Mouse (Mus musculus) forebrain, embryonic 14.5 days (tissue): ENCODE results near the gene Pla2g7. TPM values are rescaled to one million over a fixed set of nuclear protein-coding genes. Genes with fewer than 3 reads are reported as not detected.
"Not testable (repeated sequence)": the region's sequence is repeated elsewhere in the genome, so short reads cannot be mapped to it uniquely, and the experiment has no call there.

Source experiments
- ATAC-seq: fragments of 200-750 bp; cut with Nextera tagmentation; 2 replicates; pipeline ENCODE4 v1.8.0; 2017; ENCODE audit warnings: mild to moderate bottlenecking, moderate library complexity
- DNase-seq: peaks from one replicate; pipeline ENCODE4 v3.0.0-alpha.2; 2015; ENCODE audit warnings: low spot score
- H3K27ac ChIP-seq: fragments of 300-500 bp; sonication (generic); 2 replicates; pipeline ENCODE4 v1.5.1; 2014; ENCODE audit warnings: low read depth, mild to moderate bottlenecking, control low read depth, low read length, moderate library complexity
- H3K27me3 ChIP-seq: fragments of 300-500 bp; sonication (generic); replicated peaks from 2 replicates; pipeline ENCODE4 v1.6.1; 2014; ENCODE audit warnings: low read length, control low read depth, mixed read lengths; ENCODE audit not compliant: control insufficient read depth, insufficient read depth
- H3K36me3 ChIP-seq: fragments of 300-500 bp; sonication (generic); 2 replicates; pipeline ENCODE4 v1.6.1; 2014; ENCODE audit warnings: low read length, control low read depth; ENCODE audit not compliant: control insufficient read depth, insufficient read depth
- H3K4me1 ChIP-seq: fragments of 300-500 bp; sonication (generic); 2 replicates; pipeline ENCODE4 v1.6.1; 2014; ENCODE audit warnings: antibody characterized with exemption, low read length, control low read depth; ENCODE audit not compliant: control insufficient read depth, insufficient read depth
- H3K4me2 ChIP-seq: fragments of 300-500 bp; sonication (generic); 2 replicates; pipeline ENCODE4 v1.6.1; 2014; ENCODE audit warnings: mild to moderate bottlenecking, control low read depth, low read length
- H3K4me3 ChIP-seq: fragments of 300-500 bp; sonication (generic); 2 replicates; pipeline ENCODE4 v1.5.1; 2014; ENCODE audit warnings: low read depth, low read length, control low read depth
- H3K9ac ChIP-seq: fragments of 300-500 bp; sonication (generic); 2 replicates; pipeline ENCODE4 v1.6.1; 2014; ENCODE audit warnings: mild to moderate bottlenecking, low read length, control low read depth, moderate library complexity
- H3K9me3 ChIP-seq: fragments of 300-500 bp; sonication (generic); replicated peaks from 2 replicates; pipeline ENCODE4 v1.6.1; 2016; ENCODE audit warnings: low read length, control low read depth, mixed read lengths; ENCODE audit not compliant: control insufficient read depth
- WGBS: fragments of 180-500 bp; shearing (Covaris S2); extraction: QIAGEN DNeasy Blood & Tissue Kit; methylation state at CpG from one replicate; pipeline ENCODE4 v1.1.7; 2014; 5-methylcytosine and 5-hydroxymethylcytosine counted together
- polyA plus RNA-seq: library from polyadenylated mRNA; unstranded; fragments of >200 nt; fragmentation: Nextera tagmentation; extraction: Ambion mirVana; gene quantifications from 2 replicates; pipeline ENCODE4 v1.2.1, GENCODE M21; 2014

Gene Pla2g7
- polyA plus RNA-seq, result 4.0 and 7.3 TPM in 2 replicates

DNA sequence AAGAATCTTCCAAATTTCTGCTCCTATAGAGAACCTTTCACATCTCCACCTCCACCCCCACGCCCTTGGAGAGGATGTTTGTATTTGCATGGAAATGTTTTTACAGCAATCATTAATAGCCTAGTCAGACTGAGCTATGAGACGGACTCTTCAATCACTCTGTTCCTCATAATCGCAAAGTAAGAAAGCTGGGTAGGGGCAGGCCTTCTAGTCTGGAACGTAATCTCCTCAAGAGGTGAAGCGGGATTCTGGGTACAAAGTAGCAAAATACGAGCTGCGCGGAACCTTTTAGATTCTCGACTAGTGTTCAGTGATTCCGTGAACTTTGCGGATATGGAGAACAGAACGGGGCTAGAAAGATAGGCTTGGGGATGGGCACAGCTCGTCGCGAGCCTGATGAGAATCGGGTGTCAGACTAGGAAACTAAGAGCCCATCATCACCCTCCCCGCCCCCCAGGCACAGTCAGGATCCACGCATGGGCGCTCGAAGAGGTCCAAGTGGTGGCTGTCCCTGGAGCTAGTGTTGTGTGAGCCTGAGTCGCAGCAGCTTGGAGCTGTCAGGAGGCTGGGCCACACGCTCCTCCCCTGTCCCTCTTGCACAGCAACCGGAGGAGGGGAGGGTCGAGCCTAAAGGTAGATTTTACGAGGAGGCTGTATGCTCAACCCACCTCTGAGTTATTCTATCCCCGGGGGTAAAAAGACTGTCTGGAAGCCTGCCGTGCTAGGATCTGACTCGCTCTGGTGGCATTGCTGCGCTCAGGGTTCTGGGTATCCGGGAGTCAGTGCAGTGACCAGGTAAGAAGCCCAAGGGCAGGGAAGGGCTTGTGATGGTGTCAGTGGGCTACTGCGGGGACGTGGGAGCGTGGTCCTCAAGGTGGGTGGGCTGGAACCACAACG lies at the start of gene Pla2g7:
Gene Pla2g7 (plus strand): TSS at position 107 of the 897 bp plus-strand sequence.
- no peaks in the 10 kb centered on the region for H3K27me3 ChIP-seq
- H3K36me3 ChIP-seq, result no peaks in the 10 kb centered on the region
- WGBS, result under 1% methylated on average over 34 of the region's 34 CpGs
- H3K4me1 ChIP-seq, result no peaks in the 10 kb centered on the region
- peak within 1 kb of the TSS; percentile 45 for H3K9ac ChIP-seq
- peak; percentile 92 for ATAC-seq
- peak; percentile 68 for DNase-seq
- H3K4me2 ChIP-seq, result peak within 1 kb of the TSS; percentile 61
- peak within 1 kb of the TSS; percentile 35 for H3K4me3 ChIP-seq
- no peak within 1 kb of the TSS for H3K27ac ChIP-seq
- H3K9me3 ChIP-seq, result no peaks in the 10 kb centered on the region

GRCm38 (mm10) chr17:43518644-43519409 lies 49.1 kb upstream of the Pla2g7 start:
- H3K27me3 ChIP-seq, result no peaks in the 10 kb centered on the region
- H3K9ac ChIP-seq, result no peak overlapping the region
- no peak overlapping the region for H3K4me3 ChIP-seq
- H3K27ac ChIP-seq, result no peak overlapping the region
- H3K9me3 ChIP-seq, result no peaks in the 10 kb centered on the region; the same call in 1 of the 2 replicates
- DNase-seq (peak; percentile 94), ATAC-seq (peak; percentile 79)
- WGBS, result 30% methylated on average over 18 of the region's 18 CpGs
- H3K4me1 ChIP-seq, result no peaks in the 10 kb centered on the region
- 0 out of 2 replicates have a peak overlapping the region, but pooled peaks have one; percentile 16 for H3K4me2 ChIP-seq
- no peaks in the 10 kb centered on the region for H3K36me3 ChIP-seq

GRCm38 (mm10) chr17:43520166-43520565 lies 47.7 kb upstream of the Pla2g7 start:
- H3K27me3 ChIP-seq, result no peaks in the 10 kb centered on the region
- H3K4me2 ChIP-seq, result no peak overlapping the region
- no peak overlapping the region for H3K9ac ChIP-seq
- 82% methylated on average over 3 of the region's 3 CpGs for WGBS
- DNase-seq (no peak), ATAC-seq (no peak)
- no peaks in the 10 kb centered on the region for H3K36me3 ChIP-seq
- H3K27ac ChIP-seq, result no peak overlapping the region
- H3K4me1 ChIP-seq, result no peaks in the 10 kb centered on the region
- no peak overlapping the region for H3K4me3 ChIP-seq
- H3K9me3 ChIP-seq, result no peaks in the 10 kb centered on the region

GRCm38 (mm10) chr17:43530507-43530906 lies 37.4 kb upstream of the Pla2g7 start:
- H3K36me3 ChIP-seq, result no peaks in the 10 kb centered on the region
- H3K27me3 ChIP-seq, result no peaks in the 10 kb centered on the region
- WGBS, result 67% methylated on average over 2 of the region's 2 CpGs
- H3K9me3 ChIP-seq, result no peaks in the 10 kb centered on the region
- H3K27ac ChIP-seq, result no peak overlapping the region
- no peak for DNase-seq
- no peak overlapping the region for H3K4me2 ChIP-seq
- H3K4me3 ChIP-seq, result no peak overlapping the region
- peaks cover 7% of the 10 kb centered on the region; the same call in 1 of the 2 replicates for H3K4me1 ChIP-seq
- no peak for ATAC-seq
- no peak overlapping the region for H3K9ac ChIP-seq

DNA sequence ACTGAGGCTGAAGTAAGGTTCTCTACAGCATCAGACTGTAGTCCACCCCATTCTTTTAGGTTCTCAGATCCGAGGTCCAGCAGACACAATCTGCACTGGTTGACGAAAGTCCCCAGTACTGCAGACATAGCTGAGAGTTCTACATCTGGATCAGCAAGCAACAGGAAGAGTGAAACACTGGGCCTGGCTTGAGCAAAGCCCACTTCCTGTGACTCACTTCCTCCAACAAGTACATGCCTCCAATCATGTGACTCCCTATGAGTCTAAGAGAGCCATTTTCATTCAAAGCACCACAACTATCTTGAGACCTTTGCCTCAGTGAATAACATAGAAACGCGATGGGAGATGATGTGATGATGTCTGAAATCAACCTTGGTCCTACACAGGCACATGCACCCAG lies 36.7 kb upstream of the Pla2g7 start:
- H3K9me3 ChIP-seq, result no peaks in the 10 kb centered on the region
- no peaks in the 10 kb centered on the region for H3K36me3 ChIP-seq
- no peak for DNase-seq
- H3K4me2 ChIP-seq, result no peak overlapping the region
- no peak overlapping the region for H3K4me3 ChIP-seq
- H3K9ac ChIP-seq, result no peak overlapping the region
- no peaks in the 10 kb centered on the region for H3K27me3 ChIP-seq
- WGBS, result 95% methylated on average over 4 of the region's 4 CpGs
- peaks cover 7% of the 10 kb centered on the region; the same call in 1 of the 2 replicates for H3K4me1 ChIP-seq
- no peak overlapping the region for H3K27ac ChIP-seq
- no peak for ATAC-seq

GRCm38 (mm10) chr17:43534362-43535222 lies 33.3 kb upstream of the Pla2g7 start:
- peak; percentile 86 for ATAC-seq
- peak; percentile 74 for DNase-seq
- Histone ChIP-seq H3K36me3 (no peaks in the 10 kb centered on the region), H3K27ac (no peak overlapping the region), H3K4me3 (0 out of 2 replicates have a peak overlapping the region, but pooled peaks have one; percentile 5), H3K27me3 (no peaks in the 10 kb centered on the region), H3K4me1 (peaks cover 7% of the 10 kb centered on the region; the same call in 1 of the 2 replicates), H3K9me3 (no peaks in the 10 kb centered on the region), H3K9ac (no peak overlapping the region), H3K4me2 (peak overlapping the region; percentile 33)
- 3% methylated on average over 23 of the region's 23 CpGs for WGBS

DNA sequence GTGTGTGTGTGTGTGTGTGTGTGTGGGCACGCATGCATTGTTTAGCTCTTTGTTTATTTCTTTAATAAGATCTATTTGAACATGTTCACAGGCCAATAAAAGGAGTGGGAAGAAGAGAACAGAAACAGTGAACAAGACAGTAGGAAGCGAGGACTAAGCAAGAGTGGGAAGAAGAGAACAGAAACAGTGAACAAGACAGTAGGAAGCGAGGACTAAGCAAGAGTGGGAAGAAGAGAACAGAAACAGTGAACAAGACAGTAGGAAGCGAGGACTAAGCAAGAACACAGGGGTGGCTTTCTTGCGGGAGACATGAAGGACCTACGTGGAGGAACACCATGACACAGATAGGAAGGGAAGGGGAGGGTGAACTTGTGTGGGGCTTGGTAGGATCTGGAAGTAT lies 31.1 kb upstream of the Pla2g7 start:
- 93% methylated on average over 6 of the region's 6 CpGs for WGBS
- H3K9me3 ChIP-seq, H3K4me3 ChIP-seq, H3K27ac ChIP-seq, H3K4me1 ChIP-seq, ATAC-seq, DNase-seq, H3K4me2 ChIP-seq, H3K9ac ChIP-seq, H3K36me3 ChIP-seq, H3K27me3 ChIP-seq: not testable (repeated sequence)

DNA sequence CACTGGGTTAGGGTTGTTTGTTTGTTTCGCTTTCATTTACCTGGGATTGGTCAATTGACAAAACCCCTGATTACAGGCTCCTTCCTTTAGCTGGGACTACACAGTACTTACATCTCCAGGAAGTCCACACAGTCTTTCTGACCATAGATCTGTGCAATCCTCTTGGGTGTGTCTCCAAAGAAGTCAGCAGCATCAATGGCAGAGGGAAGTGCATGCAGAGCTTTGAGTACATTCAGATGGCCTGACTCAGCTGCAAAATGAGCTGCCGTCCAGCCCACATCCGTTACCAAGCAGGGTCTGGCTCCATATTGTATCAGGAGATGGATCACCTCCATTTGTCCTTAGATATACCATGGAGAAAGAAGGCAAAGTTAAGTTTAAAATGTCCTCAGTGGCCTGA lies 29.1 kb upstream of the Pla2g7 start:
- H3K9me3 ChIP-seq, result no peaks in the 10 kb centered on the region
- H3K27me3 ChIP-seq, result no peaks in the 10 kb centered on the region
- DNase-seq (no peak), ATAC-seq (no peak)
- H3K4me1 ChIP-seq, result peaks cover 7% of the 10 kb centered on the region; the same call in 1 of the 2 replicates
- WGBS, result 90% methylated on average over 3 of the region's 3 CpGs
- H3K4me3 ChIP-seq, result no peak overlapping the region
- no peaks in the 10 kb centered on the region for H3K36me3 ChIP-seq
- H3K4me2 ChIP-seq, result no peak overlapping the region
- no peak overlapping the region for H3K9ac ChIP-seq
- H3K27ac ChIP-seq, result no peak overlapping the region
